Mouse (Mus musculus) ES-Bruce4 (cell line): Measurements from ENCODE around the gene Ptpn1.

Source experiments
- CTCF ChIP-seq: IDR thresholded peaks from one replicate; pipeline ENCODE4 v1.8.1; 2011; ENCODE audit warnings: low read depth, low read length
- EP300 ChIP-seq: IDR thresholded peaks from 2 replicates; pipeline ENCODE4 v1.6.1; 2011; ENCODE audit warnings: low read depth, low read length; ENCODE audit not compliant: insufficient read depth
- POLR2A ChIP-seq: IDR thresholded peaks from one replicate; pipeline ENCODE4 v1.8.1; 2011; ENCODE audit warnings: low read length; ENCODE audit not compliant: insufficient read depth

DNA sequence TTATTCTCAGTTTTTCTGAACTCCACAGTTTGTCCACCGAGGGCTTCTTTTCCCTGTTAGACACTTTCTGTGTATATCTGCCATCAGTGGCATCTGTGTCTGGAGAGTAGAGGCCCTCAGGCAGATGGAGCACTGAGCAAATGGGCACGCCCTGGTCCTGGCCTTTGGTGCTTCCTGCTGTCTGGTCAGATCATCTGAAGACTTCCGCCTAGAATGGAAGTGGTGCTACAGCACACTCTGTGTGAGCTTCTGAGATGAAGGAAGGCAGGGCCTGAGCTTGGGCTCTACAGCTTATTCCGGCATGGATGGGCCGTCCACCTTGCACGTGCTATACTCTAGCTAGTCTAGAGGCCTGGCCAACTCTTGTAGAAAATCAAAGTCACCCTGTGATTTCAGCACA, 30.5 kb downstream of the Ptpn1 start:
- TF ChIP-seq CTCF, result no peak
- no peak for TF ChIP-seq POLR2A
- TF ChIP-seq EP300, result no peak
